Mouse (Mus musculus): ENCODE data around the gene Dmwd. TPM values are rescaled to one million over a fixed set of nuclear protein-coding genes. Genes with fewer than 3 reads are reported as not detected.

Dmwd gene
- polyA plus RNA-seq (2015; fragmentation: Nextera tagmentation; extraction: Ambion mirVana): 12.6 and 14.1 TPM in 2 replicates

- peaks cover 19% of the 10 kb centered on the region for H3K36me3 ChIP-seq (ENCODE audit: control insufficient read depth, insufficient read depth)
- H3K4me3 ChIP-seq (ENCODE audit: low read length): peak within 1 kb of the TSS; percentile 99
- under 1% methylated on average over 70 of the region's 91 CpGs for WGBS
- no peaks in the 10 kb centered on the region for H3K9me3 ChIP-seq (replicated peaks; ENCODE audit: control insufficient read depth, low read length)
- peak within 1 kb of the TSS; percentile 84 for H3K4me2 ChIP-seq (ENCODE audit: low read depth, low read length)
- H3K9ac ChIP-seq (ENCODE audit: low read length): peak within 1 kb of the TSS; percentile 95
- H3K27me3 ChIP-seq (ENCODE audit: control insufficient read depth, insufficient read depth, low read length): no peaks in the 10 kb centered on the region
- peak; percentile 97 for ATAC-seq (replicated peaks; ENCODE audit: extremely low read depth, insufficient read depth, low FRiP score)
- H3K4me1 ChIP-seq (ENCODE audit: control insufficient read depth, insufficient read depth, low read length): peaks cover 20% of the 10 kb centered on the region
- peak within 1 kb of the TSS; percentile 88 for H3K27ac ChIP-seq (ENCODE audit: low read length)
Measured at GRCm38 (mm10) chr7:19075723-19076585, at the start of gene Dmwd. Gene Dmwd (plus strand): TSS chr7:19076227.

GRCm38 (mm10) chr7:19028067-19028466 is 48.0 kb upstream of the Dmwd start:
- no peak overlapping the region for H3K4me3 ChIP-seq (ENCODE audit: low read length)
- peaks cover 29% of the 10 kb centered on the region for H3K36me3 ChIP-seq (ENCODE audit: control insufficient read depth, insufficient read depth)
- ATAC-seq (replicated peaks; ENCODE audit: extremely low read depth, insufficient read depth, low FRiP score): no peak
- no peak overlapping the region for H3K9ac ChIP-seq (ENCODE audit: low read length)
- H3K27ac ChIP-seq (ENCODE audit: low read length): no peak overlapping the region
- peaks cover 8% of the 10 kb centered on the region for H3K27me3 ChIP-seq (ENCODE audit: control insufficient read depth, insufficient read depth, low read length)
- H3K9me3 ChIP-seq (replicated peaks; ENCODE audit: control insufficient read depth, low read length): no peaks in the 10 kb centered on the region
- no peak overlapping the region for H3K4me2 ChIP-seq (ENCODE audit: low read depth, low read length)
- H3K4me1 ChIP-seq (ENCODE audit: control insufficient read depth, insufficient read depth, low read length): peaks cover 18% of the 10 kb centered on the region

- Histone ChIP-seq H3K4me1 (ENCODE audit: control insufficient read depth, insufficient read depth, low read length) (peaks cover 12% of the 10 kb centered on the region), H3K9me3 (replicated peaks; ENCODE audit: control insufficient read depth, low read length) (no peaks in the 10 kb centered on the region), H3K4me2 (ENCODE audit: low read depth, low read length) (no peak overlapping the region), H3K27ac (ENCODE audit: low read length) (no peak overlapping the region), H3K4me3 (ENCODE audit: low read length) (no peak overlapping the region), H3K9ac (ENCODE audit: low read length) (no peak overlapping the region), H3K27me3 (ENCODE audit: control insufficient read depth, insufficient read depth, low read length) (no peaks in the 10 kb centered on the region), H3K36me3 (ENCODE audit: control insufficient read depth, insufficient read depth) (peaks cover 32% of the 10 kb centered on the region)
- 61% methylated on average over 6 of the region's 6 CpGs for WGBS
- ATAC-seq (replicated peaks; ENCODE audit: extremely low read depth, insufficient read depth, low FRiP score): no peak
Measured at GRCm38 (mm10) chr7:19029084-19029653, 46.9 kb upstream of the Dmwd start.

- Histone ChIP-seq H3K27me3 (ENCODE audit: control insufficient read depth, insufficient read depth, low read length) (no peaks in the 10 kb centered on the region), H3K4me2 (ENCODE audit: low read depth, low read length) (no peak overlapping the region), H3K4me3 (ENCODE audit: low read length) (no peak overlapping the region), H3K27ac (ENCODE audit: low read length) (no peak overlapping the region), H3K9me3 (replicated peaks; ENCODE audit: control insufficient read depth, low read length) (no peaks in the 10 kb centered on the region), H3K36me3 (ENCODE audit: control insufficient read depth, insufficient read depth) (peaks cover 48% of the 10 kb centered on the region), H3K9ac (ENCODE audit: low read length) (no peak overlapping the region), H3K4me1 (ENCODE audit: control insufficient read depth, insufficient read depth, low read length) (no peaks in the 10 kb centered on the region)
- WGBS: 65% methylated on average over 4 of the region's 4 CpGs
- no peak for ATAC-seq (replicated peaks; ENCODE audit: extremely low read depth, insufficient read depth, low FRiP score)
Measured at GRCm38 (mm10) chr7:19031641-19032040, 44.4 kb upstream of the Dmwd start.

GRCm38 (mm10) chr7:19044616-19045015 is 31.4 kb upstream of the Dmwd start:
- no peak for ATAC-seq (replicated peaks; ENCODE audit: extremely low read depth, insufficient read depth, low FRiP score)
- Histone ChIP-seq H3K4me1 (ENCODE audit: control insufficient read depth, insufficient read depth, low read length) (no peaks in the 10 kb centered on the region), H3K9ac (ENCODE audit: low read length) (no peak overlapping the region), H3K27me3 (ENCODE audit: control insufficient read depth, insufficient read depth, low read length) (no peaks in the 10 kb centered on the region), H3K9me3 (replicated peaks; ENCODE audit: control insufficient read depth, low read length) (no peaks in the 10 kb centered on the region), H3K4me3 (ENCODE audit: low read length) (no peak overlapping the region), H3K36me3 (ENCODE audit: control insufficient read depth, insufficient read depth) (peaks cover 80% of the 10 kb centered on the region), H3K4me2 (ENCODE audit: low read depth, low read length) (no peak overlapping the region), H3K27ac (ENCODE audit: low read length) (no peak overlapping the region)
- WGBS: 96% methylated on average over 6 of the region's 6 CpGs

GRCm38 (mm10) chr7:19046286-19047069 is 29.5 kb upstream of the Dmwd start:
- Histone ChIP-seq H3K9me3 (replicated peaks; ENCODE audit: control insufficient read depth, low read length) (no peaks in the 10 kb centered on the region), H3K4me3 (ENCODE audit: low read length) (no peak overlapping the region), H3K4me1 (ENCODE audit: control insufficient read depth, insufficient read depth, low read length) (no peaks in the 10 kb centered on the region), H3K9ac (ENCODE audit: low read length) (no peak overlapping the region), H3K36me3 (ENCODE audit: control insufficient read depth, insufficient read depth) (peaks cover 75% of the 10 kb centered on the region), H3K4me2 (ENCODE audit: low read depth, low read length) (no peak overlapping the region), H3K27ac (ENCODE audit: low read length) (no peak overlapping the region), H3K27me3 (ENCODE audit: control insufficient read depth, insufficient read depth, low read length) (no peaks in the 10 kb centered on the region)
- ATAC-seq (replicated peaks; ENCODE audit: extremely low read depth, insufficient read depth, low FRiP score): no peak
- 90% methylated on average over 11 of the region's 11 CpGs for WGBS

- 84% methylated on average over 14 of the region's 14 CpGs for WGBS
- no peak overlapping the region for H3K9ac ChIP-seq (ENCODE audit: low read length)
- ATAC-seq (replicated peaks; ENCODE audit: extremely low read depth, insufficient read depth, low FRiP score): no peak
- no peaks in the 10 kb centered on the region for H3K4me1 ChIP-seq (ENCODE audit: control insufficient read depth, insufficient read depth, low read length)
- no peak overlapping the region for H3K4me3 ChIP-seq (ENCODE audit: low read length)
- no peaks in the 10 kb centered on the region for H3K9me3 ChIP-seq (replicated peaks; ENCODE audit: control insufficient read depth, low read length)
- no peak overlapping the region for H3K4me2 ChIP-seq (ENCODE audit: low read depth, low read length)
- H3K27ac ChIP-seq (ENCODE audit: low read length): no peak overlapping the region
- H3K36me3 ChIP-seq (ENCODE audit: control insufficient read depth, insufficient read depth): peaks cover 64% of the 10 kb centered on the region
- no peaks in the 10 kb centered on the region for H3K27me3 ChIP-seq (ENCODE audit: control insufficient read depth, insufficient read depth, low read length)
Measured at GRCm38 (mm10) chr7:19048006-19048527, 28.0 kb upstream of the Dmwd start.

GRCm38 (mm10) chr7:19049252-19049651 is 26.8 kb upstream of the Dmwd start:
- H3K27me3 ChIP-seq (ENCODE audit: control insufficient read depth, insufficient read depth, low read length): no peaks in the 10 kb centered on the region
- ATAC-seq (replicated peaks; ENCODE audit: extremely low read depth, insufficient read depth, low FRiP score): no peak
- no peaks in the 10 kb centered on the region for H3K9me3 ChIP-seq (replicated peaks; ENCODE audit: control insufficient read depth, low read length)
- no peak overlapping the region for H3K27ac ChIP-seq (ENCODE audit: low read length)
- no peaks in the 10 kb centered on the region; the same call in 1 of the 2 replicates for H3K4me1 ChIP-seq (ENCODE audit: control insufficient read depth, insufficient read depth, low read length)
- no peak overlapping the region for H3K9ac ChIP-seq (ENCODE audit: low read length)
- H3K4me2 ChIP-seq (ENCODE audit: low read depth, low read length): no peak overlapping the region
- WGBS: 93% methylated on average over 5 of the region's 5 CpGs
- H3K36me3 ChIP-seq (ENCODE audit: control insufficient read depth, insufficient read depth): peaks cover 56% of the 10 kb centered on the region
- no peak overlapping the region for H3K4me3 ChIP-seq (ENCODE audit: low read length)
